Mouse (Mus musculus) G1E (cell line): ENCODE measurements around the gene Mtx1. TPM values are rescaled to one million over a fixed set of nuclear protein-coding genes. Genes with fewer than 3 reads are reported as not detected.

Experiments used
- ATAC-seq: 2 replicates; pipeline ENCODE4 v1.8.0; 2016; ENCODE audit warnings: mild to moderate bottlenecking; ENCODE audit not compliant: insufficient number of reproducible peaks, poor library complexity, low FRiP score, severe bottlenecking; ENCODE audit errors: extremely low read depth
- DNase-seq: peaks from one replicate; pipeline ENCODE4 v3.0.0; 2012; ENCODE audit warnings: low spot score
- H3K27me3 ChIP-seq: 2 replicates; pipeline ENCODE4 v1.6.1; 2012; ENCODE audit warnings: mild to moderate bottlenecking, low read length, inconsistent platforms; ENCODE audit not compliant: insufficient read depth
- H3K36me3 ChIP-seq: replicated peaks from 2 replicates; pipeline ENCODE3; 2012; ENCODE audit warnings: mild to moderate bottlenecking, inconsistent platforms
- H3K4me1 ChIP-seq: 2 replicates; pipeline ENCODE4 v1.6.1; 2012; ENCODE audit warnings: low read depth, low read length, inconsistent platforms, mixed read lengths; ENCODE audit not compliant: insufficient read depth
- H3K4me3 ChIP-seq: 2 replicates; pipeline ENCODE4 v1.5.1; 2012; ENCODE audit warnings: low read depth, mild to moderate bottlenecking, inconsistent platforms, low read length, moderate library complexity, mixed read lengths
- H3K9me3 ChIP-seq: replicated peaks from 2 replicates; pipeline ENCODE4 v1.6.1; 2012; ENCODE audit warnings: inconsistent platforms
- CTCF ChIP-seq: IDR thresholded peaks from 2 replicates; pipeline ENCODE4 v1.5.1; 2012; ENCODE audit warnings: low read depth, low read length, inconsistent platforms, mixed read lengths
- GATA1 ChIP-seq: IDR thresholded peaks from 2 replicates; pipeline ENCODE4 v1.6.1; 2012; ENCODE audit warnings: borderline replicate concordance, low read length, inconsistent platforms, mixed read lengths
- GATA2 ChIP-seq: IDR thresholded peaks from 2 replicates; pipeline ENCODE4 v1.6.1; 2012; ENCODE audit warnings: low read depth, low read length, inconsistent platforms, borderline replicate concordance
- POLR2AphosphoS5 ChIP-seq: IDR thresholded peaks from 2 replicates; pipeline ENCODE4 v1.6.1; 2012; ENCODE audit warnings: low read depth, low read length, inconsistent platforms; ENCODE audit not compliant: insufficient replicate concordance
- TAL1 ChIP-seq: conservative IDR thresholded peaks from 2 replicates; pipeline ENCODE4 v1.6.1; 2012; ENCODE audit warnings: low read depth, low read length, inconsistent platforms, mixed read lengths
- polyA plus RNA-seq: library from polyadenylated mRNA; stranded (reverse); fragments of >175 nt; gene quantifications from 2 replicates; pipeline ENCODE4 v1.2.3, GENCODE M21; 2012
- total RNA-seq, 2 experiments: library from RNA; stranded (forward) in 1 of 2; stranded (reverse) in 1 of 2; fragments of 200-1000 nt in 1 of 2; fragments of >200 nt in 1 of 2; fragmentation: Nextera tagmentation in 1 of 2; gene quantifications; 2 replicates each; pipeline ENCODE4 v1.2.3; 2014 to 2017

Gene Mtx1
- total and polyA plus RNA-seq, 3 experiments: 42.6 to 311 (median 82.5) TPM

GRCm38 (mm10) chr3:89182531-89183057, 44.3 kb downstream of the Mtx1 start:
- Histone ChIP-seq H3K27me3 (no peaks in the 10 kb centered on the region), H3K4me1 (peaks cover 63% of the 10 kb centered on the region), H3K36me3 (peaks cover 84% of the 10 kb centered on the region), H3K4me3 (peak overlapping the region; percentile 47; the same call in 1 of the 2 replicates), H3K9me3 (no peaks in the 10 kb centered on the region)
- ATAC-seq (0 out of 2 replicates have a peak, but pooled peaks have one; percentile 11), DNase-seq (no peak)
- TF ChIP-seq TAL1 (no peak), GATA2 (no peak), CTCF (no peak), POLR2AphosphoS5 (no peak), GATA1 (no peak)

GRCm38 (mm10) chr3:89181749-89182500, 45.0 kb downstream of the Mtx1 start:
- Histone ChIP-seq H3K9me3 (no peaks in the 10 kb centered on the region), H3K27me3 (no peaks in the 10 kb centered on the region), H3K36me3 (peaks cover 77% of the 10 kb centered on the region), H3K4me1 (peaks cover 60% of the 10 kb centered on the region), H3K4me3 (peak overlapping the region; percentile 7; the same call in 1 of the 2 replicates)
- ATAC-seq (no peak), DNase-seq (no peak)
- TF ChIP-seq CTCF: no peak
- TF ChIP-seq GATA1: no peak
- no peak for TF ChIP-seq POLR2AphosphoS5
- TF ChIP-seq TAL1: no peak
- TF ChIP-seq GATA2: no peak

- TF ChIP-seq CTCF (no peak), GATA1 (no peak), TAL1 (no peak)
- no peaks in the 10 kb centered on the region for H3K9me3 ChIP-seq
- H3K4me1 ChIP-seq: peaks cover 60% of the 10 kb centered on the region
- no peak for DNase-seq
- peaks cover 84% of the 10 kb centered on the region for H3K36me3 ChIP-seq
- H3K4me3 ChIP-seq: peak overlapping the region; percentile 78
- H3K27me3 ChIP-seq: no peaks in the 10 kb centered on the region
- ATAC-seq: no peak
These were observed 47.8 kb downstream of the Mtx1 start for GRCm38 (mm10) chr3:89179056-89179455.

- Histone ChIP-seq H3K27me3 (no peaks in the 10 kb centered on the region), H3K36me3 (peaks cover 84% of the 10 kb centered on the region), H3K4me1 (peaks cover 57% of the 10 kb centered on the region), H3K9me3 (no peaks in the 10 kb centered on the region), H3K4me3 (peak overlapping the region; percentile 78)
- DNase-seq: no peak
- TF ChIP-seq GATA2 (no peak), POLR2AphosphoS5 (no peak; the same call in 1 of the 2 replicates), CTCF (no peak), TAL1 (no peak), GATA1 (no peak)
- no peak for ATAC-seq
These were observed 48.8 kb downstream of the Mtx1 start for GRCm38 (mm10) chr3:89178107-89178385.

GRCm38 (mm10) chr3:89177242-89178106, 49.4 kb downstream of the Mtx1 start, which contains the start of gene Scamp3:
TSS of gene Scamp3 (plus strand) at chr3:89177473.
- Histone ChIP-seq H3K4me3 (peak within 1 kb of the TSS; percentile 78), H3K9me3 (no peaks in the 10 kb centered on the region), H3K4me1 (peaks cover 52% of the 10 kb centered on the region), H3K27me3 (no peaks in the 10 kb centered on the region), H3K36me3 (peaks cover 84% of the 10 kb centered on the region)
- ATAC-seq: peak; percentile 82
- TF ChIP-seq POLR2AphosphoS5 (peak; percentile 31; the same call in 1 of the 2 replicates), GATA2 (no peak)
- DNase-seq: peak; percentile 90

GRCm38 (mm10) chr3:89176421-89176820, 50.5 kb downstream of the Mtx1 start:
- Histone ChIP-seq H3K36me3 (peaks cover 83% of the 10 kb centered on the region), H3K4me3 (no peak overlapping the region), H3K4me1 (peaks cover 42% of the 10 kb centered on the region), H3K27me3 (no peaks in the 10 kb centered on the region), H3K9me3 (no peaks in the 10 kb centered on the region)
- ATAC-seq (no peak), DNase-seq (no peak)
- no peak for TF ChIP-seq POLR2AphosphoS5
- TF ChIP-seq CTCF: no peak
- TF ChIP-seq TAL1: no peak
- no peak for TF ChIP-seq GATA1
- TF ChIP-seq GATA2: no peak
